Mouse (Mus musculus): ENCODE measurements around the gene Slc25a22. TPM values are rescaled to one million over a fixed set of nuclear protein-coding genes. Genes with fewer than 3 reads are reported as not detected.

Slc25a22 gene
- polyA plus RNA-seq, 1 experiment: 16.2 TPM

- Histone ChIP-seq H3K36me3 (ENCODE audit: control insufficient read depth, insufficient read depth) (peaks cover 33% of the 10 kb centered on the region), H3ac (ENCODE audit: control insufficient read depth, insufficient read length, low read depth) (no peak overlapping the region), H3K79me3 (ENCODE audit: low read depth) (peaks cover 41% of the 10 kb centered on the region), H3K79me2 (ENCODE audit: control insufficient read depth, insufficient read depth) (peaks cover 86% of the 10 kb centered on the region), H3K27me3 (ENCODE audit: control insufficient read depth, insufficient read depth, insufficient read length) (no peaks in the 10 kb centered on the region), H3K4me3 (ENCODE audit: insufficient read depth, poor library complexity, severe bottlenecking) (no peak overlapping the region)
- TF ChIP-seq USF1 (IDR thresholded peaks at IDR 0.05; ENCODE audit: low read depth): no peak
These were observed 32.9 kb upstream of the Slc25a22 start for GRCm38 (mm10) chr7:141470637-141470944.

GRCm38 (mm10) chr7:141469901-141470636 lies 32.4 kb upstream of the Slc25a22 start:
- Histone ChIP-seq H3K79me2 (ENCODE audit: control insufficient read depth, insufficient read depth) (peaks cover 81% of the 10 kb centered on the region), H3K4me3 (ENCODE audit: insufficient read depth, poor library complexity, severe bottlenecking) (peak overlapping the region; percentile 31), H3K27me3 (ENCODE audit: control insufficient read depth, insufficient read depth, insufficient read length) (no peaks in the 10 kb centered on the region), H3K79me3 (ENCODE audit: low read depth) (peaks cover 41% of the 10 kb centered on the region), H3ac (ENCODE audit: control insufficient read depth, insufficient read length, low read depth) (no peak overlapping the region), H3K36me3 (ENCODE audit: control insufficient read depth, insufficient read depth) (peaks cover 33% of the 10 kb centered on the region)
- TF ChIP-seq MYOG (IDR thresholded peaks at IDR 0.05; ENCODE audit: control insufficient read depth, extremely low read depth, insufficient read length) (no peak), MYOD1 (IDR thresholded peaks at IDR 0.05; ENCODE audit: control insufficient read depth, insufficient read length, low read depth) (no peak), MAX (IDR thresholded peaks at IDR 0.05) (no peak), CEBPB (IDR thresholded peaks at IDR 0.05; ENCODE audit: low read depth) (no peak), FOSL1 (IDR thresholded peaks at IDR 0.05; ENCODE audit: insufficient read depth, low read length, poor library complexity, severe bottlenecking) (no peak), USF1 (IDR thresholded peaks at IDR 0.05; ENCODE audit: low read depth) (no peak), CTCF (IDR thresholded peaks at IDR 0.05; ENCODE audit: control insufficient read depth, insufficient read depth, insufficient read length) (no peak)

GRCm38 (mm10) chr7:141469352-141469751 lies 31.7 kb upstream of the Slc25a22 start:
- Histone ChIP-seq H3ac (ENCODE audit: control insufficient read depth, insufficient read length, low read depth) (peak overlapping the region; percentile 21), H3K27me3 (ENCODE audit: control insufficient read depth, insufficient read depth, insufficient read length) (no peaks in the 10 kb centered on the region), H3K36me3 (ENCODE audit: control insufficient read depth, insufficient read depth) (peaks cover 33% of the 10 kb centered on the region), H3K4me3 (ENCODE audit: insufficient read depth, poor library complexity, severe bottlenecking) (peak overlapping the region; percentile 31), H3K79me3 (ENCODE audit: low read depth) (peaks cover 35% of the 10 kb centered on the region), H3K79me2 (ENCODE audit: control insufficient read depth, insufficient read depth) (peaks cover 74% of the 10 kb centered on the region)
- TF ChIP-seq MAX (IDR thresholded peaks at IDR 0.05): no peak
- no peak for TF ChIP-seq USF1 (IDR thresholded peaks at IDR 0.05; ENCODE audit: low read depth)
- no peak for TF ChIP-seq FOSL1 (IDR thresholded peaks at IDR 0.05; ENCODE audit: insufficient read depth, low read length, poor library complexity, severe bottlenecking)
- no peak for TF ChIP-seq MYOG (IDR thresholded peaks at IDR 0.05; ENCODE audit: control insufficient read depth, extremely low read depth, insufficient read length)
- no peak for TF ChIP-seq CTCF (IDR thresholded peaks at IDR 0.05; ENCODE audit: control insufficient read depth, insufficient read depth, insufficient read length)
- TF ChIP-seq MYOD1 (IDR thresholded peaks at IDR 0.05; ENCODE audit: control insufficient read depth, insufficient read length, low read depth): no peak
- TF ChIP-seq CEBPB (IDR thresholded peaks at IDR 0.05; ENCODE audit: low read depth): no peak

GRCm38 (mm10) chr7:141468522-141469211 lies 31.0 kb upstream of the Slc25a22 start:
- H3K79me2 ChIP-seq (ENCODE audit: control insufficient read depth, insufficient read depth): peaks cover 67% of the 10 kb centered on the region
- peaks cover 33% of the 10 kb centered on the region for H3K36me3 ChIP-seq (ENCODE audit: control insufficient read depth, insufficient read depth)
- peak overlapping the region; percentile 44 for H3ac ChIP-seq (ENCODE audit: control insufficient read depth, insufficient read length, low read depth)
- no peak for TF ChIP-seq CTCF (IDR thresholded peaks at IDR 0.05; ENCODE audit: control insufficient read depth, insufficient read depth, insufficient read length)
- TF ChIP-seq MAX (IDR thresholded peaks at IDR 0.05): peak; percentile 60
- TF ChIP-seq FOSL1 (IDR thresholded peaks at IDR 0.05; ENCODE audit: insufficient read depth, low read length, poor library complexity, severe bottlenecking): peak; percentile 46
- peak; percentile 47 for TF ChIP-seq MYOD1 (IDR thresholded peaks at IDR 0.05; ENCODE audit: control insufficient read depth, insufficient read length, low read depth)
- TF ChIP-seq MYOG (IDR thresholded peaks at IDR 0.05; ENCODE audit: control insufficient read depth, extremely low read depth, insufficient read length): no peak
- TF ChIP-seq USF1 (IDR thresholded peaks at IDR 0.05; ENCODE audit: low read depth): no peak
- no peak for TF ChIP-seq CEBPB (IDR thresholded peaks at IDR 0.05; ENCODE audit: low read depth)
- peak overlapping the region; percentile 69 for H3K4me3 ChIP-seq (ENCODE audit: insufficient read depth, poor library complexity, severe bottlenecking)
- peaks cover 30% of the 10 kb centered on the region for H3K79me3 ChIP-seq (ENCODE audit: low read depth)
- no peaks in the 10 kb centered on the region for H3K27me3 ChIP-seq (ENCODE audit: control insufficient read depth, insufficient read depth, insufficient read length)

GRCm38 (mm10) chr7:141468164-141468521 lies 30.5 kb upstream of the Slc25a22 start:
- Histone ChIP-seq H3K79me2 (ENCODE audit: control insufficient read depth, insufficient read depth) (peaks cover 62% of the 10 kb centered on the region), H3K36me3 (ENCODE audit: control insufficient read depth, insufficient read depth) (peaks cover 33% of the 10 kb centered on the region)
- TF ChIP-seq MAX (IDR thresholded peaks at IDR 0.05): no peak

More at GRCm38 (mm10) chr7:141468164-141468521, 30.5 kb upstream of the Slc25a22 start:
- Histone ChIP-seq H3K27me3 (ENCODE audit: control insufficient read depth, insufficient read depth, insufficient read length) (no peaks in the 10 kb centered on the region), H3ac (ENCODE audit: control insufficient read depth, insufficient read length, low read depth) (peak overlapping the region; percentile 44), H3K79me3 (ENCODE audit: low read depth) (peaks cover 27% of the 10 kb centered on the region), H3K4me3 (ENCODE audit: insufficient read depth, poor library complexity, severe bottlenecking) (peak overlapping the region; percentile 69)
